In the genomic region with DNA sequence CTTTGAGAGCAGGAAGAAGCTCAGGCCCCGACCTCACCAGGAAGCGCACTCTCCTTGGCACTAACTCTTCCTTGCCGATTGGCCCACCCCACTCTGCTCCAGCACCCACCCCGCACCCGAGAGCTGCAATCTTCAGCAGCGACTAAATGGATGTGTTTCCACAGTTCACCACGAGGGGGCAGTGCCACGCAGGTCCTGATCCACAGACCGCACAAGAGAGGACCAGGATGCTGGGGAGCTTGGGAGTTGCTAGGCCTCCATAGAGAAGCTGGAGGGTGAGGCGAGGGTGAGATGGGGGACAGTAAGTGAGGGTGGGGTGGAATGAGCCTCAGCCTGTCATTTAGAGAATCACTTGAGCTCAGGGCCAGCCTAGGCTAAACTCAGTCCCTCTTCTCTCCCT, we compare ENCODE assay signal across 8 mouse cellular contexts. TPM values are rescaled to one million over a fixed set of nuclear protein-coding genes. Genes with fewer than 3 reads are reported as not detected.
DNase-seq lines count a peak whose midpoint lies in the region; ATAC-seq and TF ChIP-seq lines count a peak whose summit lies in the region.

No protein-coding gene starts in this region.

- peak; percentile 99 for TF ChIP-seq CTCF in midbrain, postnatal 0 days (IDR thresholded peaks at IDR 0.05)

- no peak overlapping the region for H3K27ac ChIP-seq in embryonic facial prominence, embryonic 13.5 days
- H3K27ac ChIP-seq in limb, embryonic 14.5 days (replicated peaks; ENCODE audit: low read depth, low read length): no peak overlapping the region
- H3K27ac ChIP-seq in midbrain, postnatal 0 days (ENCODE audit: low read depth, low read length): no peak overlapping the region

- H3K9me3 ChIP-seq in embryonic facial prominence, embryonic 13.5 days: no peaks in the 10 kb centered on the region; the same call in 1 of the 2 replicates
- no peaks in the 10 kb centered on the region for H3K9me3 ChIP-seq in limb, embryonic 14.5 days (ENCODE audit: control insufficient read depth, low read length)
- H3K9me3 ChIP-seq in midbrain, postnatal 0 days (ENCODE audit: low read length): no peaks in the 10 kb centered on the region

- H3K27me3 ChIP-seq in embryonic facial prominence, embryonic 13.5 days: peaks cover 37% of the 10 kb centered on the region
- H3K27me3 ChIP-seq in limb, embryonic 14.5 days (ENCODE audit: control insufficient read depth, insufficient read depth, low read length): peaks cover 9% of the 10 kb centered on the region; the same call in 1 of the 2 replicates
- no peaks in the 10 kb centered on the region for H3K27me3 ChIP-seq in midbrain, postnatal 0 days (ENCODE audit: insufficient read depth, low read length)

- H3K36me3 ChIP-seq in embryonic facial prominence, embryonic 13.5 days: no peaks in the 10 kb centered on the region
- no peaks in the 10 kb centered on the region for H3K36me3 ChIP-seq in limb, embryonic 14.5 days (ENCODE audit: control insufficient read depth, insufficient read depth, low read length)
- no peaks in the 10 kb centered on the region for H3K36me3 ChIP-seq in midbrain, postnatal 0 days (ENCODE audit: insufficient read depth, low read length)

- no peak for TF ChIP-seq POLR2A in limb, embryonic 14.5 days (IDR thresholded peaks at IDR 0.05; ENCODE audit: borderline replicate concordance, extremely low read depth, insufficient read depth, insufficient read length)

- peak overlapping the region; percentile 15; the same call in 1 of the 2 replicates for H3K4me3 ChIP-seq in embryonic facial prominence, embryonic 13.5 days
- no peak overlapping the region for H3K4me3 ChIP-seq in limb, embryonic 14.5 days (replicated peaks; ENCODE audit: low read length)
- H3K4me3 ChIP-seq in midbrain, postnatal 0 days (ENCODE audit: low read depth, low read length): no peak overlapping the region

- no peak overlapping the region for H3K9ac ChIP-seq in embryonic facial prominence, embryonic 13.5 days
- no peak overlapping the region for H3K9ac ChIP-seq in limb, embryonic 14.5 days (ENCODE audit: low read depth, low read length, severe bottlenecking)
- H3K9ac ChIP-seq in midbrain, postnatal 0 days (replicated peaks; ENCODE audit: low read length, poor library complexity, severe bottlenecking): no peak overlapping the region

- peak; percentile 69 for DNase-seq in 3134 (ENCODE audit: extremely low read depth, insufficient read length, low spot score)
- peak; percentile 89 for DNase-seq in adrenal gland, postnatal 25 days
- peak; percentile 88 for DNase-seq in heart, adult 8-10 months (ENCODE audit: low spot score)
- peak; percentile 62 to 90 for DNase-seq in kidney, adult 8-10 months
- peak; percentile 88 for DNase-seq in limb, embryonic 14.5 days (ENCODE audit: low spot score)
- DNase-seq in midbrain, postnatal 0 days (ENCODE audit: low spot score): peak; percentile 89
- peak; percentile 79 to 89 for DNase-seq in spleen, postnatal 10 days (ENCODE audit: low spot score in 2 of 2)

- H3K4me1 ChIP-seq in embryonic facial prominence, embryonic 13.5 days: peaks cover 22% of the 10 kb centered on the region
- peaks cover 4% of the 10 kb centered on the region; the same call in 1 of the 2 replicates for H3K4me1 ChIP-seq in limb, embryonic 14.5 days (ENCODE audit: control insufficient read depth, insufficient read depth, low read length)
- H3K4me1 ChIP-seq in midbrain, postnatal 0 days (ENCODE audit: insufficient read depth, low read length): peaks cover 10% of the 10 kb centered on the region; the same call in 1 of the 2 replicates

- peak; percentile 16; the same call in 1 of the 2 replicates for ATAC-seq in embryonic facial prominence, embryonic 13.5 days (ENCODE audit: insufficient number of reproducible peaks, insufficient read depth, low FRiP score, low TSS enrichment, low read depth)
- 0 out of 2 replicates have a peak, but pooled peaks have one; percentile 43 for ATAC-seq in limb, embryonic 14.5 days (ENCODE audit: low FRiP score, low read depth)
- ATAC-seq in midbrain, postnatal 0 days (ENCODE audit: low FRiP score): 0 out of 2 replicates have a peak, but pooled peaks have one; percentile 41

- peak overlapping the region; percentile 48 for H3K4me2 ChIP-seq in embryonic facial prominence, embryonic 13.5 days
- peak overlapping the region; percentile 32; the same call in 1 of the 2 replicates for H3K4me2 ChIP-seq in limb, embryonic 14.5 days (replicated peaks; ENCODE audit: low read depth, low read length, severe bottlenecking)
- H3K4me2 ChIP-seq in midbrain, postnatal 0 days (ENCODE audit: low read depth, low read length, poor library complexity, severe bottlenecking): no peak overlapping the region

- WGBS in embryonic facial prominence, embryonic 13.5 days: 2% methylated on average over 10 of the region's 10 CpGs
- 3% methylated on average over 10 of the region's 10 CpGs for WGBS in limb, embryonic 14.5 days
- WGBS in midbrain, postnatal 0 days: 1% methylated on average over 10 of the region's 10 CpGs

RNA-seq across cellular contexts. Expression of a gene that starts 11.6 kb away (rescaled TPM):
- total RNA-seq in adrenal gland, postnatal 25 days (2021): 14.8 and 16.5 TPM in 2 replicates
- 1.0 and 1.9 TPM in 2 replicates for polyA plus RNA-seq in embryonic facial prominence, embryonic 13.5 days (2015; fragmentation: Nextera tagmentation; extraction: Ambion mirVana)
- total RNA-seq in heart, adult 8-10 months (2022): 10 to 100 TPM in 1 of 4 experiments, 1 to 10 TPM in 3; 7.6 to 10.4 (median 8.5) TPM
- polyA plus RNA-seq in limb, embryonic 14.5 days (2012; rRNA removed): 1.2 and 2.3 TPM in 2 replicates
- polyA plus RNA-seq in limb, embryonic 14.5 days (2014; fragmentation: Nextera tagmentation; extraction: Ambion mirVana): 1.8 and 2.1 TPM in 2 replicates
- 1.6 and 2.4 TPM in 2 replicates for total RNA-seq in midbrain, postnatal 0 days (2014; rRNA removed)
- polyA plus RNA-seq in midbrain, postnatal 0 days (2015; fragmentation: Nextera tagmentation; extraction: Ambion mirVana): 2.5 and 2.9 TPM in 2 replicates

RNA-seq across cellular contexts. Expression of a gene that starts 14.9 kb away (rescaled TPM):
- 1.1 and 2.7 TPM in 2 replicates for total RNA-seq in adrenal gland, postnatal 25 days (2021)
- polyA plus RNA-seq in embryonic facial prominence, embryonic 13.5 days (2015; fragmentation: Nextera tagmentation; extraction: Ambion mirVana): 1.0 and 1.3 TPM in 2 replicates
- total RNA-seq in heart, adult 8-10 months (2022): 1 to 10 TPM; 2.0 to 3.4 (median 2.7) TPM
- polyA plus RNA-seq in limb, embryonic 14.5 days (2012; rRNA removed): 0.50 and 0.54 TPM in 2 replicates
- 1.9 and 2.2 TPM in 2 replicates for polyA plus RNA-seq in limb, embryonic 14.5 days (2014; fragmentation: Nextera tagmentation; extraction: Ambion mirVana)
- 7.2 and 11.5 TPM in 2 replicates for total RNA-seq in midbrain, postnatal 0 days (2014; rRNA removed)
- 13.1 and 13.2 TPM in 2 replicates for polyA plus RNA-seq in midbrain, postnatal 0 days (2015; fragmentation: Nextera tagmentation; extraction: Ambion mirVana)

RNA-seq across cellular contexts. Expression of a gene that starts 35.7 kb away (rescaled TPM):
- 144 and 210 TPM in 2 replicates for total RNA-seq in adrenal gland, postnatal 25 days (2021)
- polyA plus RNA-seq in embryonic facial prominence, embryonic 13.5 days (2015; fragmentation: Nextera tagmentation; extraction: Ambion mirVana): 38.7 and 42.8 TPM in 2 replicates
- 10 to 100 TPM; 32.2 to 47.1 (median 37.1) TPM for total RNA-seq in heart, adult 8-10 months (2022)
- 37.0 and 41.4 TPM in 2 replicates for polyA plus RNA-seq in limb, embryonic 14.5 days (2012; rRNA removed)
- polyA plus RNA-seq in limb, embryonic 14.5 days (2014; fragmentation: Nextera tagmentation; extraction: Ambion mirVana): 39.7 and 46.5 TPM in 2 replicates
- total RNA-seq in midbrain, postnatal 0 days (2014; rRNA removed): 37.3 and 41.1 TPM in 2 replicates
- 37.1 and 37.8 TPM in 2 replicates for polyA plus RNA-seq in midbrain, postnatal 0 days (2015; fragmentation: Nextera tagmentation; extraction: Ambion mirVana)
